Mouse (Mus musculus) erythroblast, embryonic 14.5 days (primary cell): Measurements from ENCODE around the gene Gfpt2.

Experiments used
- GATA1 ChIP-seq: IDR thresholded peaks from 2 replicates; pipeline ENCODE4 v1.6.1; 2012; ENCODE audit warnings: low read length, inconsistent platforms, mixed read lengths
- TAL1 ChIP-seq: IDR thresholded peaks from 3 replicates; pipeline ENCODE4 v1.6.1; 2012; ENCODE audit warnings: low read length, inconsistent platforms, mixed read lengths

- TF ChIP-seq GATA1 (no peak), TAL1 (no peak)
Measured at GRCm38 (mm10) chr11:49840666-49841065, 46.7 kb downstream of the Gfpt2 start.
